Mouse (Mus musculus): Measurements from ENCODE around the gene Tbc1d8.

Gene Tbc1d8

DNA sequence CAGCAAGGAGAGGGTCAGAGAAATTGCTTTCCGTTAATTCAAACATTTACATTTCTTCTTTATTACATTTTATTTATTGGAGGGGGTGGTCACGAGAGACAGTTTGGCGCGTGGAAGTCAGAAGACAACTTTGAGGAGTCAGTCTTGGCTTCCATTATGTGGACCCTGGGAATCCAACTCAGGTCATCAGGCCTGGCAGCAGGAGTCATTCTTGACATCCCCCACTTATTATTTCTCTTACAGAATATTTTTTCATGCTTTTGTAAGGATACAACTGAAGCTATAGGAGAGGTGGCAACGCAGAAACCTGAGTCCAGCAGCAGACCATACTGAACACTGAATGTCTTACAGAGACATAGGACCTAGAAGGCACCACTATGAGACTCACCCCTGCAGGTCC is 699 bp upstream of the Tbc1d8 start:
- no peak for DNase-seq (ENCODE audit: extremely low spot score, low read depth, low spot score)

DNA sequence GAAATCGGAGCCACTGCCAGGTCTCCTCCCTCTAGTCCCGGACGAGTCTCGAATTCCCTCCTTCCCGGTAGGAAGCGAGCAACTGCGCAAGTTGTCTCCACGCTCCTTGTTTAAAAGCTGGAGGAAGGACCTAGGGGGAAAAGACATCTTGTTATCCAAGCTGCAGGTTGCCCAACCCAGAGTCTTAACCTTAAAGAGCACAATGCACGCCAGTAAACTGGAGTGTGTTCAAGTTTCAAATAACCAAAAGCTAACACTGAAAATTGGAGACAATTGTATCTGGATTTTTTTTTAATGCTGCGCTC is 293 bp upstream of the Tbc1d8 start:
- peak; percentile 42 for DNase-seq (ENCODE audit: extremely low spot score, low read depth, low spot score)

DNA sequence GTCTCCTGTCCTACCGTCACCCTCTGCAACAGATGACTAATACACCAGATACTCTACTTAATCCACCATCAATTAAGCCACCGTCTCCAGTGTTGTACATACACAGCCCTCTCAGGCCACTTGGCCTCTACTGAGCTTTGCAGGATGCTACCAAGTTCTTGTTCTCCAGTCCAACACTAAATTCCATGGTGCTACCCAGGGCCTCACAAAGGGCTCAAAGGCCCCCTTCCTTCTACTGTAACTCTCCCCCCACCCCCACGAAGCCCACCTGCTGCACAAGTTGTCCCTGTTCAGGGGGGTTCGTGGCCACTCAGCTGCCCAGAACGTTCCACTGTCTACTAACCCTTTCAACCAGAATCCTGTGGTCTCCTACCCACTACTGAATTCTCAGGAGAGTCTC is 1.5 kb downstream of the Tbc1d8 start:
- DNase-seq (ENCODE audit: extremely low spot score, low read depth, low spot score), result no peak

DNA sequence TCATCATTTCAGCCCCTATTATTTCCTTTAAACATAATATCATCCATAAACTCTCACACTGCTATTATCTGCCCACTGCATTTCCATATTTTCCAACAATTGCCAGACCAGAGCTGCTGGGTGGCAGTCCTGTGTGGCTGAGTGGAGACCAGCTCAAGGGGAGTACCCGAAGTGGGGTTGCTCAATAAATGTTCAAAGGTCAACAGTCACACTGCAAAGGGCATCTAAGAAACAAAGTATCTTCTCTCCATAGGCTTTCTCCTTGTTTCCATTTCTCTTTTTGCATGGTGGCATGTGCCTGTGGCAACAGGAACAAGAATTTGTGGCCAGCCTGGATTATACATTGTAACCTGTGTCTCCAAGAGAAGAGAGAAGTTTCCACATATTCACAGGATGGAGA is 2.2 kb downstream of the Tbc1d8 start:
- DNase-seq (ENCODE audit: extremely low spot score, low read depth, low spot score), result no peak

DNA sequence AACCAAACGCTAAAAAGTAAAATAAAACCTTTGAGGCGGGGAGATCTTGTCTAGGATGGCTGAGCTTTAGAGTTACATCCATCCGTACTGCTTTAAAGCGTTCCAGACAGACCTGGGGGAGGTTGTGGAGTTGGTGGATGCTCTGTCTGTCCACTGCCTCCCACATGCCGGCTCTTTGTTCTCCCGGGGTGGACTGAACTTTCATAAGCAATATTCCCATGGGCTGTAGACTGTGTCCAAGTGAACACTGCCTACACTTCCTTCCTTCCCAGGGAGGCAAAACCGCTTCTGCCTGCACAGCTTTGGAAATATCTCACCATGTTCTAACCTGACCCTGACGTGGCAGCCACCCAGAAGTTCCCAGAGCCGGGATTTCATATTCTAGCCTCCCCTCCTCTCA is 4.0 kb downstream of the Tbc1d8 start:
- no peak for DNase-seq (ENCODE audit: extremely low spot score, low read depth, low spot score)

DNA sequence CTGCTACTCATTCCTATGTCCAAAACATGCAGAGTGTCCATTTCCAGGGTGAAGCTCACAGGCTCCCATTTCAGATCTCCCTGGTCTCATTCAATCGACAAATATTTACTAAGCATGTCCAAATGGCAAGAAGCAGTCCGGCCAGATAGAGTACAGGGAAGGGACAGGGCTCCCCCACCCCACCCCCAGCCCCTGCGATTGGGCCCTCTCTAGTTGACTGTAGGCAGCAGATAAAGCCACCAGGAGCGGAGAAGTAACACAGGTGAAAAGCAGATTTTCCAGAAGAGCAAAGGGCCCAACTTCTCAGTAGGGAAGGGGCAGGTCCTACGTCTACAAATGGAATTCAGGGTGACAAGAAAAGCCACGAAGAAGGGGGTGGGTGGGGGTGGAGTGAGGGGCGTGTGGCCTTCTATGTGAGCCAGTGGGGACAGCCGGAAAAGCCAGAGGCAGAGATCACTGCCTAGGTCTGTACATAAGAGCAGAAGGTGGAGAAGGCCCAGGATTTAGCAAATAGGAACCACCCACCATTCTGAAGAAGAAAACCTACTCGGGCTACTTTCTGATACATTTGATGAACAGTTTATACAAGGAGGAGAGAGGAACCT is 7.2 kb downstream of the Tbc1d8 start:
- DNase-seq (ENCODE audit: extremely low spot score, low read depth, low spot score), result no peak

DNA sequence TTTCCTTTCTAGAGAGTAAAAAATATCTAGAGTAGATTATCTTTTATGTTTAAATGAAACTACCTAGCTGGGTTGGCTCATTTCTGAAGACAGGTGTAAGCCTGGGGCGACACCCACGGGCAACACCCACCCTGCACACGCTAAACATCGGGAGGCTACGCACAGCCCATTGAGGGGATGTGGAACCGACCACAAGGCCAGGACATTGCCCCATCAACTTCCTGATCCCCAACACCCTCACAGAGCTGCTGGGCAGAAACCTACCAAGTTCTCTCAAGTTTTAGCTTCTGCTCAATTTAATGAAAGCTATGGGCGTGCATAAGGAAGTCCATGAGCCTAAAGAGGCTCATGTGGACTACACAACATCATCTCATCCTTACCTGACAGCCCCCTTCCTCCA is 9.6 kb downstream of the Tbc1d8 start:
- DNase-seq (ENCODE audit: extremely low spot score, low read depth, low spot score), result no peak

DNA sequence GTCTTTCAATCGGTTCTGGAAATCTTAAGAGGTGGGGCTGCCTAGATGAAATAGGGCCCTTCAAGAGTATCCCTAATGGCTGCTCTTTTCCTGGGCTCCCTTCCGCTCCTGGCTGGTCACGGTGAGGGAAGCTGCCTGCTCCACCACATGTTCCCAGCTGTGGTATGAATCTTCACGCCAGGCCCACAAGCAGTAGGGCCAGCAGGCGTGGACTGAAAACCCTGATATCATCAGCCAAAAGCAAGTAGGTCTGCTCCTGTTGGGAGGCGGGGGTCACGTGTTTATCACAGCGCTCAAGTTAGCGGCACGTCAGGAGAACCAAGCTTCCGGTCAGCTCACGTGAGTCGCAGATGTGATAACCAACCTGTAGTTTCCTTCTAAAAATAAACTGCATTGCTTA is 12.0 kb downstream of the Tbc1d8 start:
- DNase-seq (ENCODE audit: extremely low spot score, low read depth, low spot score), result no peak

DNA sequence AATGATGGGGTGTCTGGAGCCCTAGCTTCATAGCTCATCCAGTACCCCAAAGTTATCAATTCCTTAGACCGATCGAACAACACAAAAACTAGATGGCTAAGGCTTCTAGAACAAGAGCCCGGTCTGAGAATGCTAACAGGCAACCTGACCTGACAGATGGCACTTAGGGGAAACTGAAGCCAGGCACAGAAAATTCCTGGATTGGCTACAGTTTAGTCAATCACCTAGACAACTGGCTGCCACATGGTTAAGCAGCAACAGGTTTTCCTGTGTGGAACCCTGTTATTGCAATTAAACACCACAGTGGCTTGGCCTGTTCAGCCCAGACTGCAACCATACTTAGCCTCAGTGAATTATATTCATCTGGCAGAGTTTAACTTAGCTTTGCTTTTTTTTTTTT is 13.8 kb downstream of the Tbc1d8 start:
- no peak for DNase-seq (ENCODE audit: extremely low spot score, low read depth, low spot score)

DNA sequence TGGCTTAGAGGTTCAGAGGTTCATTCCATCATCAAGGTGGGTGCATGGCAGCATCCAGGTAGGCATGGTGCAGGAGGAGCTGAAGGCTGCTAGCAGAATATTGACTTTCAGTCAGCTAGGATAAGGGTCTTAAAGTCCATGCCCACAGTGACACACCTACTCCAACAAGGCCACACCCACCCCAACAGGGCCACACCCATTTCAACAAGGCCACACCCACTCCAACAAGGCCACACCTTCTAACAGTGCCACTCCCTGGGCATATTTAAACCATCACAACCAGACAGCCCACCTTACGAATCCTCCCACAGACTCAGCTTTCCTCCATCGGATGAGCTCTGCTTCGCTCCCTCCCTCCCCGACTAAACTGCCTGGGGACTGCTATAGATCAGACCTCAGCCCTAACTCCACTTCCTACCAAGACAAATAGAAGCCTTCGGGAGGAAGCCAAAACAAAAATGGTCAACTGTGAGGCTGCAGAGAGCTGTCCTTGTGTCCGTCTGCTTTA is 15.6 kb downstream of the Tbc1d8 start:
- DNase-seq (ENCODE audit: extremely low spot score, low read depth, low spot score), result no peak

DNA sequence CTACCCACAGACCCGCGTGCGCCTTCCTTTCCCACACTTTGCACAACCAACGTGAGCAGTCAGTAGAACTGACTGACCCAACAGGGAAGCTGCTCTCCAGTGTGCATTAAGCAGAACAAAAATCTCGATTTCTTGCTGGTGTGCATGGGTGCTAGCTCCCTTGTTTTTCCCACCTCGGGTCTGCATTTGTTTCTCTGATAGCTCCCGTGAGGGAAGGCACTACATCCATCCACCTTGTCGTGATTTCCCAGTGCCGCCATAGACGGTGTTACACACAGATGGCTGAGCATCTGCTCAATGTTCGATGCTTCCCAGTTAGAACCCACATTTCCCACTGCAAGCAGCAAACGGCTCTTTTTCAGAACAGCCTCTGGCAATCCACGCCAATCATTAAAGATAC is 16.5 kb downstream of the Tbc1d8 start:
- DNase-seq (ENCODE audit: extremely low spot score, low read depth, low spot score), result no peak

DNA sequence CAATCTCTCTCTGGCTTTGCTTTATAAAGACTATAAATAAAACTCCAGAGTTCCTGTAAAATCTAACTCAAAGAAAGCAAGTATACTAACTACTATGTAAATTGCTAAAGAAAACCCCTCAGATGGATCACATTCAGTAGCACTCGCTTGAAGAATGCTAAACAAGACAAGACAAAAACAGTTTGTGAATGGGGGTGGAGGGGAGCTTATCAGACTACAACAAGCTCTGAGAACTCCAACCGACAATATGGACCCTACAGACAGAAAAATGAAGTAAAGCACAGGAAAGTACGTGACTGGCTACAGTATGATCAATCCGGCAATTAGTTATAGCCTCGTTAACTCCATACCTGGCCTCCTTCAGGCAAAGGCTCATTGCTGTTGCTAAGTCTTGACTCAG is 18.1 kb downstream of the Tbc1d8 start:
- no peak for DNase-seq (ENCODE audit: extremely low spot score, low read depth, low spot score)

DNA sequence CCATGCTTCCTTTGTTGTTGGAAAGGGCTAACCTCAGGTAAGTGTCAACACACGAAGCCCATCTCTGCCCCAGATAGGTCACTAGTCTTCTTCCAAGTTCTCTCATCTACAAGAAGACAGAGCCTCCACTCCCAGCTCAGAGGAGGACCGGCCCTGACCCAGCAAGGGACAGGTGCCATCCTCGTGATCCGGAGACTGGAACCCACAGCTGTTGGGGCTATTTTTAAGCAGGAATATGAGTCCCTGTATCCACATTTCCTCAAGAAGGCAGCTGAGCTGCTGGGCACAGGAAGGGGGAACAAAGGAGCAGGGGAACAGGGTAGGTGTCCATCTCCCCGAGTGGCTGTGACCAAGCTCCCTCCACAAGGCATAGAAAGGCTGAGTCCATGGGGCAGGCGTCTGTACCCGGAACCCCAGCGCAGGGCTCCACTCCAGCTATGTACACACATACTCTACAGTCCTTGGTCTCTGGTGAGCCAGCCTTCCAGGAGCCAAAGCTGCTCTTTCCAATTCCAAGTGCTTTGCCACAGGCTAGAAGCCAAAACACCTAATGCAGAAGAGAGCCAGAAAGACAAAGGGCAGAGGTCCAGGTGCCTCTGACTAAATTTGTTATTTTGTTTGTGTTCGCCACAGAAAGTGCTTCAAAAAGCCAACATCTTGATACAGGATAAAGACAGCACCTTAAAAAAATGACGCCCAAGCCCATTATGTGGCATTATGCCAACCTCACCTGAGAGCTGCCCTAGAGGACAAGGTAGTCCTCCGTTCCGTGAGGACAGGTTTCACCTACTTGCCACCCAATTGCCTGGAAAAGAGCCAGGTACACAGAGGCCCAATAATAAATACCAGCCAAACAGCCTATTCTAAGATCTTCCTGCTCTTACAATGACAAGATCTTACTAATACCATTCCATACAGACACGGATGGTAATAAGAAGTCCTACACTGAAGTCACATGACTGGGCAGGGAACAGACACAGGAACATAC is 20.4 kb downstream of the Tbc1d8 start:
- DNase-seq (ENCODE audit: extremely low spot score, low read depth, low spot score), result no peak

DNA sequence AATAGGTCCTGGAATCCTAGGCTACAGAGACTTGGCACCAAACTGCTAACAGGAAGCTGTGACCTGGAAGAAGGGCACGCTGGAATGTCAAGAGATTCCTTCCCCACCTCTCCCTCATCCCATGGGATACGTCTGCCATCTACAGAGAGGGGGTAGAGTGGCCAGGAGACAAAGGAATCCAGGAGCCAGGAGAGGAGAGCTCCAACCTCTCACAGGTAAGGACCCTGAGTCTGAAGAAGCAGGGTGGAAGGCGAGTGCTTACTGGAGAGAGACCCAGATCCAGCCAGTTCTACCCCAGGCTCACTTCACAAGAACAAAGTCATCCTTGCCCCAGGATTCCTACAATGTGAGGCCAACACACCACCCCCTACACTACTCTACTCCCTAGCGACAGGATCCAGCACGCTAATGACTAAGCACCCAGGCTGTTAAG is 22.1 kb downstream of the Tbc1d8 start:
- no peak for DNase-seq (ENCODE audit: extremely low spot score, low read depth, low spot score)

DNA sequence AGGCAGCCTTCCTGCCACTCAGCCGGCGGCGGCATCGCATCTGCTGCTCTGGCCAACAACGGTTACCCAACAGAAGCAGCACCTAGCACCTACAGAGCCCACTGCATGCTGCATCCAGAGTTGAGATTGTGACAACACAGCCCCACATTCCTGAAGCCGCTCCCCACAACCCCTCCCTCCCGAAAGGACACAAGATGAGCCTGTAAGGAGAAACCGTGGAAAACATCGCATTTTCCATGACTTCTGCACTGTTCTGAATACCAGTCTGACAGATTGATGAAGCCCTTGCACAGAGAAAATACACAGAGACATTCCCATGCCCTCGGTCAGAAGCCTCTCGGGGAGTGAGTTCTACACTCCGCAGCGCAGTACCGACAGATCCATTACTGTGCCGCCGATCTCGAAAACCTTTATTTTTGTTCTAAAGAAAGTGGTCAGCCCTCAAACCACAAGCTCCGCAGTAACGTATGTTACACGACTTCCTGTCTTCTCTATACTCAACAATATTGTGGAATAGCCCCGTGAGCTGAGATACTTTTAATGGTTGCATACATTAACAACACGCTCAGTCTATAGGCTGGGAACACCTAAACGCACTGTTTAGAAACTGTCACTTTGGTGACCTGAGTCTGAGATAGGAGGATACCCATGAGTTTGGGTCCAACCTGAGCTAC is 23.1 kb downstream of the Tbc1d8 start:
- no peak for DNase-seq (ENCODE audit: extremely low spot score, low read depth, low spot score)

DNA sequence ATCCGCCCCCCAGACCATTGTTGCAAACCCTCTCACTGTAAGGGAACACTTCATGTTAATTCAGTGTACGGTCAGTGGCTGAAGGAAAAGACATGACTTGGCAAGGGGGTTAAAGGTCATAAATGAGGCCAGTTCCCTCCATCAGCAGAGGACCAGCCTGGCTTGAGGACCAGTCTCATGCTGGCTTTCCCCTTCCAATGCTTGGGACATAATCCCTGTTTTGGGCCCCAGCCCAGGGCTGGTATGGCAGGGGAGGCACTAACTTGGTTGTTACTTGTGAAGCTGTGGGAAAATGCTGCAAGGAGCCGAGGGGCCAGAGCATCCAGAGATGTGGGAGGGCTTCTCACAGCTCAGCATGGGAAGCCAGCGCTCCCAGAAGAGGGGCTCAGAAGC is 23.8 kb downstream of the Tbc1d8 start:
- DNase-seq (ENCODE audit: extremely low spot score, low read depth, low spot score), result no peak

DNA sequence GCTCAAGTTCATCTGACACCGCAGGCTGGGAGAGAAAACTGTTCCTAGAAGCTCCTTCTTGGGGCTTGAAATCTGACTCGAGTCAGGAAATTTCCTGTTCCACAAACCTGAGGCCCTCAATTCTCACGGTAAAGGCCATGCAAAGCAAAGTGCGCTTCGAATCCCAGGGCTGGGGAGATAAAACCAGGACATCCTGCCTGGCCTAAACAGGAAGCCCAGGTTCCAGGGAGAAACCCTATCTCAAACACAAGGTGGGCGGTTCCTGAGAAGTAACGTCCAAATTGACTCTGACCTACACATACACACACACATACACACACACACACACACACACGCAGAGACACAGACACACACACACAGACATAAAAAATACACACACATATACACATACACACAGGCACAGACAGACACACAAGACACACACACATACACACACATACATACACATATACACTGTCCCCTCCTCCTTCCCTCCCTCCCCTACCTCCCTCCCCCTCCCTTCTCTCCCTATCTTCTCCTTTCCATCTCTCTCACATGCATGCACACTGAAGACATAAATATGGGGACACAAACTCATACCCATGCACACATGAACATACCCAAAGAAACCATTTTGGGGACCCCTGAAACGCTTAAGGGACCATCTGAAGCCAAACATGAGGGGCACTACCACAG is 24.3 kb downstream of the Tbc1d8 start:
- DNase-seq (ENCODE audit: extremely low spot score, low read depth, low spot score), result no peak

DNA sequence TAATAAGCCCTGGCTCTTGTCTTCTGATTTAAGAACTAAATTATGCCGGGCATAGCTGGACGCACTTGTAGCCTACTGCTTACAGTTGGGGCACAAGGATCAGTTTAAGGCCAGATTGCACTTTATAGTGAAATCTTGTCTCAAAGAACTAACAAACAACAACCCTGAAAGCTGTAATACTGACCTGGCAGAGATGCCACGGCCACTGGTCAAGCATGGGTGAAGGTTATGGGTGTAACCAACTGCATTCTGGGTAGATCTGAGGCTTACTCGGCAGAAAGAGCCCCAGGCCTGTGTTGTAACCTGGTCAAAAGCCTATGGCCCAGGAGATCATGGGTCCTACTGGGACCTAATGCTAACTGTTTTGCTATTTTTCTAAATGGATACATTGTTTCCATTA is 26.4 kb downstream of the Tbc1d8 start:
- no peak for DNase-seq (ENCODE audit: extremely low spot score, low read depth, low spot score)

DNA sequence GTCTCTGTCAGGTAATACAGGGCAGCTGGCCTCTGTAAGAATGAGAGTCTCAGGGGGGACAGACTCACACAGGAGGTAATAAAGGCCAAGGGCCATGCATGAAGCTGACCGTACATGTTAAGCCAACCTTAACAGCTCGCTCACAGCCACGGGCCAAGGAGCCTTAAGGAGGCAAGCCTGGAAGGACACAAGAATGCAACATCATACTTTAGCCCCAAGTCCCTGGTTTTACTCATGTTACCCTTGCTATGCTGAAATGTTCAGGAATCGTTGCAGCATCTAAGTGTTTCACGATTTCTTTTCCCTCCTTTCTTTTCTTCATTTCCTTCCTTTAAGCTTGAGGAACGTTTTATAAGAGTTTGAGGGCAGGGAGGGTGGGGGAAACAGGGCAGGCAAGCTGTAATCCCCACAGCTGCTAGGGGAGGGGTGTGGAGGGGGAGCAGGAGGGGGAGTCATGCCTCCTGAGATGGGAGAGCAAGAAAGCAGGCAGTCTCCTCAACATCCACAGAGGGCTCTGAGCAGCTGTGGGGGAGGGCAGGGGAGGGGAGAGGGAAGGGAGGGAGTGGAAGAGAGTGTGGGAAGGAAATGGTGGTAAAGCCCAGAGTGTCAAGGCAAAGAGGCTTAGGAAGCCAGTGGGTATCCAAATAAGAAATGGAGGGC is 28.4 kb downstream of the Tbc1d8 start:
- DNase-seq (ENCODE audit: extremely low spot score, low read depth, low spot score), result no peak

DNA sequence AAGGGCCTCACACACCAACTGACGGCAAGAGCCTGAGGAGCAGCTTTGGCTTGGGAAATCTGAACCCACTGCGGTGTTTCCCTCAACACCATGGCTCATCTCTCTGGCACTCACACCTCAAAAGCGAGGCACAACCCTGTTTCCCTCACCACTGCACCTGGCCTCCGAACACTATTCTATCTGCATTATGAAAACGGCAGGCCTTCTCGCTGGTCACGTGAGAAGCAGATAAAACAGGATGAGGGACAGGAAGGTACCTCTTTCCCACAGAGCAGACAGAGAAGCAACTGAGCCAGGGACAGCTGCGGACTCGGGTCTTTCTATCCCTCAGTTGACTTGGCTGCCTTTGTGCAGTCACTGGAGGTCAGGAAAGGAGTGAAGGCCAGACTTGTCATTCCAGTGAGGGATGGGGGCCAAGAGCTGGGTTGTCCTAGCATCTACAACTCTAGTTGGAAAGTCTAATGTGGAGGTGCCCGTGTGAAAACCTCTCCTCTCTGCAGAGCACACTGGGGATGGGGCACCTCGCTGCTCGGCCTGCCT is 29.2 kb downstream of the Tbc1d8 start:
- no peak for DNase-seq (ENCODE audit: extremely low spot score, low read depth, low spot score)

DNA sequence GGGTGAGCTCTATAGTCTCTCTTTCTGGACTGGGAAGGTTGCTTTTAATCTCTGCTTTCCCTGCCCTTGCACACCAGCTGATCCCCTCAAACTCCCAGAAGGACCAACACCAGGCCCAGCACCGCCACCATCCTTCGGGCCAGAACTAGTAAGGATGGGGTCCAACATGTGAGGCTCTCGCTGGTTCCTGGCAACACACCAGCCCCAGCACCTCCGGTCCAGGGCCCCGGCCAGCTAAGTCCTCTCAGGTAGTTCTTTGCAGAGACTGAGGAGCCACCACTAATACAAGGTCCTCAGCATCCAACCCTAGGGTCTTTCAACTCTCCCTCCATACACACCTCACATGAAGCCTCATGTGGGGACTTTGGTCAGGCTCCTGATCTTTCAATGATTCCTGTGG is 29.7 kb downstream of the Tbc1d8 start:
- DNase-seq (ENCODE audit: extremely low spot score, low read depth, low spot score), result no peak

Data from hindlimb bud, embryonic 11.5 days (tissue).